Mouse (Mus musculus) right cerebral cortex, postnatal 36 days (tissue): Measurements from ENCODE around the gene Csrnp3.

Experiments used
- DNase-seq, 2 experiments: peaks; one replicate each; pipeline ENCODE4 v3.0.0; 2022; ENCODE audit warnings: low spot score in 2 of 2, mixed read lengths in 1 of 2

The Csrnp3 gene

DNA sequence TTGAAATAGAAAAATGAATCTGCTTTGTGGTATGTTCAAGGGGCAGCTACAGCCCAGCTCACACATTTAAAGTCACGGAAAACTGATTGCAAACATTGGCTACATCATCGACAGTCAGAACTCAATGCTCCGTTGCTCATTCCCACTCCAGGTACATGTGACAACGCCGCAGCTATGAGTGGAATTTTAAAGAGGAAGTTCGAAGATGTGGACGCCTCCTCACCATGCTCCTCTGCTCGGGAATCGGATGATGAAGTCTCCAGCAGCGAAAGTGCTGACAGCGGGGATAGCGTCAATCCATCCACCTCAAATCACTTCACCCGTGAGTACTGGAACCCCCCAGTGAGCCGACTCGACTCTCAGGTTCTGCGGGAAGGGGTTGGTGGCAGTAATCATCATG, 103.2 kb downstream of the Csrnp3 start:
- peak in 1 of 2 experiments; percentile 36 for DNase-seq

GRCm38 (mm10) chr2:65953726-65954340, 108.3 kb downstream of the Csrnp3 start:
- DNase-seq = no peak

GRCm38 (mm10) chr2:65955804-65956203, 110.2 kb downstream of the Csrnp3 start:
- DNase-seq = no peak

GRCm38 (mm10) chr2:65956727-65957126, 111.2 kb downstream of the Csrnp3 start:
- DNase-seq = no peak

DNA sequence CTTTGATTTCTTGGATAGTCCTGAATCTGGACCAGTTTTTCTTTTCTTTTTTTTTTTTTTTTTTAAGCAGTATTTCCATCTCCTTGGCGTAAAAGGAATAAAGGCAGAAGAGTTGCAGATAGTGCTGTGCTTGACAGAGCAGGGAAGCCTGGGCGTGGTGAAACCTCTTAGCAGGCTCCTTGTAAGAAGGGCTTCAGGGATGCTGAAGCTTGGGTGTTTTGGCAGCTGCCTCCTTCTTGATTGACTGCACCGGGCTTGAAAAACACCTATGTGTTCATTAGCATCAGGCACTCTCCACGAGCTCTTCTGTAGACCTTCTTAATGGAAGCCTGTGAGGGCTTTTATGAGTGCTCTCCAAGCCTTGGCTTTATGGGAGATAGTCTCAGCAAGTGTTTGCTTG, 117.9 kb downstream of the Csrnp3 start:
- no peak for DNase-seq

GRCm38 (mm10) chr2:65968810-65969209, 123.2 kb downstream of the Csrnp3 start:
- peak in 1 of 2 experiments; percentile 61 for DNase-seq

GRCm38 (mm10) chr2:65973907-65974306, 128.3 kb downstream of the Csrnp3 start:
- no peak for DNase-seq

DNA sequence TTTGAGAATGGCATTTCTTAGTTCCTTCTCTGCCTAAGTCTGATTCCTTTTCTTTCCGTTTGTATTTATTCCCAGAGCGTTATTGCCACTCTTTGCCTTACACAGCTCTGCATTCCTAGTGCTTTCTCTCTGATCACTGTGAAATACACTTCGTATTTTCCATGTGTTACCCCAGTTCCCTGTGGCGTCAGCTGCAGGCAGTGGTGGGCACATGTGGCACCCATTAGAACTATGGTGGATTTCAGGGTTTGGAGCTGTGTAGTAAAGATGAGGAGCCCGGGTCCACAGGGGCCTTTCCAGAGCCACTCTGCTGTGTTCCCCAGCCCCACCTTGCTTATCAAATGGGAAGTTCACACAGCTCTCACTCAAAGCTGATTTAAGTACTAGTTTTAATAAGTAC, 129.8 kb downstream of the Csrnp3 start:
- DNase-seq = no peak

GRCm38 (mm10) chr2:65979338-65980053, 133.9 kb downstream of the Csrnp3 start:
- peak in 1 of 2 experiments; percentile 9 for DNase-seq

- DNase-seq = no peak
Measured at GRCm38 (mm10) chr2:65981470-65981869, 135.9 kb downstream of the Csrnp3 start.

GRCm38 (mm10) chr2:65981965-65982364, 136.4 kb downstream of the Csrnp3 start:
- no peak for DNase-seq

- DNase-seq = no peak
Measured at GRCm38 (mm10) chr2:65985706-65986105, 140.1 kb downstream of the Csrnp3 start.

DNA sequence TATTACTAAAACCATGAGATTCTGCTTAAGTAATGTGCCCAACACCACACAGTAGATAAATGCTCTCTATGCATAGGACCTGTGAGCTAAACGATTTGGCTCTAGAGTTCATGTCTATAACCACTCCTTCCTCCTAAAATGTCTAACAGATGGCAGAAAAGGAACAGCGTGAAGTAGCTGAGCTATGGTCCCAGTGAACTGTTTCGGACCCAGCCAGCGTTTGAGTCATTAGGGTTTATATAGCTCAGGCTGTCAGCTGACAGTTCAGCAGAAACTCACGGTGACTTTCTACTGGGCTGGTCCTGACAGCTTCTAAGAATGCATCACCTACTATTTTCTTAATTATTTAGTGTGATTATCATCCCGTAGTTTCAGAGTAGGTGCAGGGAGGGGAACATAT, 141.5 kb downstream of the Csrnp3 start:
- DNase-seq = no peak

- no peak for DNase-seq
Measured at GRCm38 (mm10) chr2:65987588-65987987, 142.0 kb downstream of the Csrnp3 start.

DNA sequence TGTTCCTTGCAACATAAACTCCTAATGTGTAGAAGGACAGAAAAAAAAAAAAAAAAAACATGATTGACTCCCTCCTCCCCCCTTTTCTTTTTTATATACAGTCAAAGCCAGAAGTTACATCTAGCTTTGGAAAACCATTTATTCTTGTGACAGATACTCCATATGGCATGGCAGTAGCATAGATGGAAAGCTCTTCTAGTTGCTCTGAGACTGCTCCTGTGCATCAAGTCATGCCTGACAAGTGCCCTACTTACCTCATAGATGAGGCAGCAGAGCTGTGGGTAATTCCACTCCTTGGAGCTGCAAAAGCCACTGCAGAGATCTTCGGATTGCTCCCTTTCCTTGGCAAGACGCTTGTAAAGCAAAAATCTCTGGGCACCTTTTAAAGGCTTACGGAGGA, 143.2 kb downstream of the Csrnp3 start:
- DNase-seq = no peak

- no peak for DNase-seq
Measured at GRCm38 (mm10) chr2:65990108-65990507, 144.5 kb downstream of the Csrnp3 start.

GRCm38 (mm10) chr2:65990754-65991153, 145.2 kb downstream of the Csrnp3 start:
- no peak for DNase-seq

DNA sequence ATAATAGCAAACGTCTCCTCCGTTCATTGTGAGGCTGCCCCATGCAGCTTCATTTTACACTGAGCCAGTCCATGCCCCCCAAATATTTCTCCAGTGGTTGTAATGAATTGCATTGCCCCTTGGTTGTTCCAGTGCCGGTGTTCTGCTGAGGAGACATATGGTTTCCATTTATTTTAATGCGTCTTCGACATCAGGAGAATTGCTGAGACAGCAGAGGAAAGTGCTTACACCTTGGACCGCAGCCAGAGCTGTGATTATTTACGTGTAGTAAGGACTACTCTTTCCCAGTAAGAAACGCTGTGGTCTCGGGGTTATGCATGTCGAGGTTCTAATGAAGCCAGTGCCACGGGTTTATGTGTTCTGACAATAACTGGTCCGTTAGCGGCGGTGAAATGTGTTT, 147.8 kb downstream of the Csrnp3 start:
- no peak for DNase-seq

GRCm38 (mm10) chr2:65994886-65995468, 149.4 kb downstream of the Csrnp3 start:
- DNase-seq = no peak

- no peak for DNase-seq
Measured at GRCm38 (mm10) chr2:65998747-65999146, 153.2 kb downstream of the Csrnp3 start.

GRCm38 (mm10) chr2:66008995-66009654, 163.6 kb downstream of the Csrnp3 start:
- DNase-seq = no peak

- DNase-seq = no peak
Measured at GRCm38 (mm10) chr2:66009677-66010076, 164.1 kb downstream of the Csrnp3 start.

DNA sequence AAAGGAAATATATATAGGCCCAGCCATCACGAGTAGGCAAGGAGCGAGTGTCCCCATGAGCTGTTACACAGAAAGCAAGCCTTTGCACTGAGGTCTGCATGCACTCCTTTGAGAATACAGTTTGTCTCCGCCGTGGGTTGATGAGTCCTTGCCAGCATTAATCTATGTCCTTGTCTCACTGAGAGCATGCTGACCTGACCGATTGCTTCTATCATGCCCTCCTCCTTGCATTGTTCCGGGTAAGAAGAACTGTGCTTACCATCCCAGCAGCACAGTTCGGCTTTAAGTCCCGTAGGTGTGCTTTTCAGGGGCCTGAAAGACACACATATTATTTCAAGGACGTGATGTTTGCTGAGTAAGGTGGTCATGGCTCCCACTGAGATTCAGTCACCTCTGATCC, 173.1 kb downstream of the Csrnp3 start:
- no peak for DNase-seq
